In genomic region chr1:178496841-178497240, GRCm38 (mm10) we compare ENCODE assay signal across 8 mouse cellular contexts. TPM values are rescaled to one million over a fixed set of nuclear protein-coding genes. Genes with fewer than 3 reads are reported as not detected.
DNase-seq lines count a peak whose midpoint lies in the region.

No protein-coding gene starts in this region.

- peak; percentile 9 for DNase-seq in gastrocnemius, adult 18-20 months (ENCODE audit: low spot score)
- no peak for DNase-seq in gastrocnemius, postnatal 36 days
- DNase-seq in ovary, postnatal 36 days (ENCODE audit: low spot score), result peak; percentile 30
- no peak for DNase-seq in ovary, postnatal 10 days (ENCODE audit: low spot score)
- peak; percentile 17 to 20 for DNase-seq in cerebellum, postnatal 36 days
- peak; percentile 31 for DNase-seq in lung, postnatal 10 days
- DNase-seq in thymus, postnatal 4 days, result peak; percentile 78
- DNase-seq in left cerebral cortex, postnatal 36 days (ENCODE audit: low spot score in 2 of 2), result no peak

- intact Hi-C loops in gastrocnemius, postnatal 36 days (cut with DNase I), result no loop called here
- intact Hi-C loops in left cerebral cortex, postnatal 36 days (cut with DNase I), result no loop called here

RNA-seq across cellular contexts. Expression of gene Kif26b, which starts 32.1 kb away (rescaled TPM):
- total RNA-seq in gastrocnemius, adult 18-20 months (2021), result 1 to 10 TPM; 2.4 to 3.2 TPM
- 1 to 10 TPM; 1.7 to 2.8 TPM for total RNA-seq in gastrocnemius, postnatal 36 days (2021)
- total RNA-seq in left cerebral cortex, postnatal 36 days (2021), result 10 to 100 TPM in 1 of 2 experiments, 1 to 10 TPM in 1; 6.6 to 10.7 TPM

Comparison
In these comparisons a context has a peak if more than half of its experiments do, and no peak if none do; other contexts are left out.
1. DNase-seq: peak in gastrocnemius, adult 18-20 months (single experiment), ovary, postnatal 36 days (single experiment), cerebellum, postnatal 36 days (2 of 2), lung, postnatal 10 days (single experiment) and thymus, postnatal 4 days (single experiment); none in gastrocnemius, postnatal 36 days (0 of 2), ovary, postnatal 10 days (single experiment) and left cerebral cortex, postnatal 36 days (0 of 2).